ENCODE assay signal across 8 mouse cellular contexts in the genomic region with DNA sequence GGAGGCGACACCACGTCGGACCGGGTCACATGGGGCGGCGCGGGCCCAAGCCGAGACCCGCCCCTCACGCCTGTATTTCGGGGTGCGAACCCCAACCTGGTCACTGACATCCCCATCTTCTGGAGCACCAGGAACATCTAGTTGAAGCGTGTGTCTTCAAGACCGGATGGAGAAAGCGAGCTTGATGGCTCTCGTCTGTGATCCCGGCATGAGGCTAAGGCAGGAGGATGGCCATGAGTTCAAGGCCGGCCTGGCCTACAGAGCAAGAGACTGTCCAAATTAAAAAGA. TPM values are rescaled to one million over a fixed set of nuclear protein-coding genes. Genes with fewer than 3 reads are reported as not detected.
DNase-seq lines count a peak whose midpoint lies in the region; ATAC-seq lines count a peak whose summit lies in the region.

No protein-coding gene starts in this region.

- peak overlapping the region; percentile 82 for H3K4me3 ChIP-seq in neural tube, embryonic 11.5 days (ENCODE audit: low read depth, low read length)
- peak overlapping the region; percentile 84 for H3K4me3 ChIP-seq in forebrain, embryonic 13.5 days
- peak overlapping the region; percentile 95 for H3K4me3 ChIP-seq in liver, embryonic 16.5 days (ENCODE audit: low read depth, low read length)
- H3K4me3 ChIP-seq in stomach, embryonic 14.5 days (ENCODE audit: low read depth, low read length) = peak overlapping the region; percentile 87

- H3K4me2 ChIP-seq in neural tube, embryonic 11.5 days (ENCODE audit: low read depth) = peak overlapping the region; percentile 72
- peak overlapping the region; percentile 72 for H3K4me2 ChIP-seq in forebrain, embryonic 13.5 days
- H3K4me2 ChIP-seq in liver, embryonic 16.5 days (ENCODE audit: low read depth, low read length) = peak overlapping the region; percentile 60
- peak overlapping the region; percentile 79 for H3K4me2 ChIP-seq in stomach, embryonic 14.5 days (replicated peaks; ENCODE audit: low read depth, low read length)

- no peak for ATAC-seq in neural tube, embryonic 11.5 days (ENCODE audit: insufficient read depth, low FRiP score, low TSS enrichment)
- no peak for ATAC-seq in forebrain, embryonic 13.5 days
- ATAC-seq in liver, embryonic 16.5 days (ENCODE audit: low read depth) = no peak
- peak; percentile 12; the same call in 1 of the 2 replicates for ATAC-seq in stomach, embryonic 14.5 days (ENCODE audit: insufficient number of reproducible peaks, insufficient read depth, low FRiP score, low read depth)
- no peak for ATAC-seq in inflammation-experienced regulatory T-cells, adult 6 months

- peak overlapping the region; percentile 91 for H3K27ac ChIP-seq in neural tube, embryonic 11.5 days (ENCODE audit: low read depth, low read length)
- H3K27ac ChIP-seq in forebrain, embryonic 13.5 days = peak overlapping the region; percentile 92
- H3K27ac ChIP-seq in liver, embryonic 16.5 days (ENCODE audit: low read length) = peak overlapping the region; percentile 95
- peak overlapping the region; percentile 96 for H3K27ac ChIP-seq in stomach, embryonic 14.5 days (ENCODE audit: low read length)

- no peaks in the 10 kb centered on the region for H3K27me3 ChIP-seq in neural tube, embryonic 11.5 days (ENCODE audit: control insufficient read depth, insufficient read depth, low read length)
- peaks cover 10% of the 10 kb centered on the region; the same call in 1 of the 2 replicates for H3K27me3 ChIP-seq in forebrain, embryonic 13.5 days
- H3K27me3 ChIP-seq in liver, embryonic 16.5 days (ENCODE audit: control insufficient read depth, insufficient read depth, low read depth, low read length) = no peaks in the 10 kb centered on the region
- H3K27me3 ChIP-seq in stomach, embryonic 14.5 days (ENCODE audit: control insufficient read depth, insufficient read depth, low read length) = no peaks in the 10 kb centered on the region

- H3K9ac ChIP-seq in neural tube, embryonic 11.5 days (ENCODE audit: low read length) = peak overlapping the region; percentile 98
- peak overlapping the region; percentile 98 for H3K9ac ChIP-seq in forebrain, embryonic 13.5 days
- H3K9ac ChIP-seq in liver, embryonic 16.5 days (ENCODE audit: low read depth, low read length) = peak overlapping the region; percentile 99
- peak overlapping the region; percentile 94 for H3K9ac ChIP-seq in stomach, embryonic 14.5 days (replicated peaks; ENCODE audit: low read depth, low read length)

- DNase-seq in cerebellum, adult 11 months = peak; percentile 62
- DNase-seq in cerebellum, postnatal 10 days = no peak
- DNase-seq in neural tube, embryonic 11.5 days (ENCODE audit: low spot score) = no peak
- DNase-seq in neural tube, embryonic 10.5 days (ENCODE audit: extremely low spot score, low spot score) = no peak

- H3K36me3 ChIP-seq in neural tube, embryonic 11.5 days (ENCODE audit: control insufficient read depth, insufficient read depth, low read length) = no peaks in the 10 kb centered on the region
- no peaks in the 10 kb centered on the region for H3K36me3 ChIP-seq in forebrain, embryonic 13.5 days (ENCODE audit: poor library complexity, severe bottlenecking)
- no peaks in the 10 kb centered on the region for H3K36me3 ChIP-seq in liver, embryonic 16.5 days (ENCODE audit: control insufficient read depth, insufficient read depth)
- no peaks in the 10 kb centered on the region for H3K36me3 ChIP-seq in stomach, embryonic 14.5 days (ENCODE audit: control insufficient read depth, insufficient read depth, low read length)

- 21% methylated on average over 18 of the region's 18 CpGs for WGBS in neural tube, embryonic 11.5 days
- WGBS in forebrain, embryonic 13.5 days = 17% methylated on average over 18 of the region's 18 CpGs
- WGBS in liver, embryonic 16.5 days (ENCODE audit: insufficient replicate concordance) = 10% methylated on average over 18 of the region's 18 CpGs
- 15% methylated on average over 18 of the region's 18 CpGs for WGBS in stomach, embryonic 14.5 days

- no peaks in the 10 kb centered on the region for H3K9me3 ChIP-seq in neural tube, embryonic 11.5 days (ENCODE audit: control insufficient read depth, low read length)
- no peaks in the 10 kb centered on the region for H3K9me3 ChIP-seq in forebrain, embryonic 13.5 days (replicated peaks)
- H3K9me3 ChIP-seq in liver, embryonic 16.5 days (replicated peaks; ENCODE audit: control insufficient read depth, low read length) = no peaks in the 10 kb centered on the region
- no peaks in the 10 kb centered on the region for H3K9me3 ChIP-seq in stomach, embryonic 14.5 days (ENCODE audit: control insufficient read depth, low read depth, low read length)

- peaks cover 5% of the 10 kb centered on the region; the same call in 1 of the 2 replicates for H3K4me1 ChIP-seq in neural tube, embryonic 11.5 days (ENCODE audit: control insufficient read depth, insufficient read depth, low read length)
- peaks cover 25% of the 10 kb centered on the region for H3K4me1 ChIP-seq in forebrain, embryonic 13.5 days
- peaks cover 32% of the 10 kb centered on the region for H3K4me1 ChIP-seq in liver, embryonic 16.5 days (ENCODE audit: control insufficient read depth, low read depth, low read length)
- H3K4me1 ChIP-seq in stomach, embryonic 14.5 days (ENCODE audit: control insufficient read depth, insufficient read depth, low read length) = peaks cover 17% of the 10 kb centered on the region

RNA-seq across cellular contexts. Expression of a gene that starts 0.3 kb away (rescaled TPM):
- 4.4 and 5.0 TPM in 2 replicates for polyA plus RNA-seq in neural tube, embryonic 11.5 days (2014; fragmentation: Nextera tagmentation; extraction: Ambion mirVana)
- polyA plus RNA-seq in forebrain, embryonic 13.5 days (2015; fragmentation: Nextera tagmentation; extraction: Ambion mirVana) = 3.4 TPM in 2 replicates
- polyA plus RNA-seq in liver, embryonic 16.5 days (2015; fragmentation: Nextera tagmentation; extraction: Ambion mirVana) = 1.8 and 2.5 TPM in 2 replicates
- 7.2 and 9.4 TPM in 2 replicates for polyA plus RNA-seq in stomach, embryonic 14.5 days (2014; fragmentation: Nextera tagmentation; extraction: Ambion mirVana)
- polyA plus RNA-seq in inflammation-experienced regulatory T-cells, adult 6 months (2017; shearing (Covaris generic)) = 10 to 100 TPM in 2 of 3 experiments, 1 to 10 TPM in 1; 6.0 to 14.9 (median 14.4) TPM
